In the genomic region with DNA sequence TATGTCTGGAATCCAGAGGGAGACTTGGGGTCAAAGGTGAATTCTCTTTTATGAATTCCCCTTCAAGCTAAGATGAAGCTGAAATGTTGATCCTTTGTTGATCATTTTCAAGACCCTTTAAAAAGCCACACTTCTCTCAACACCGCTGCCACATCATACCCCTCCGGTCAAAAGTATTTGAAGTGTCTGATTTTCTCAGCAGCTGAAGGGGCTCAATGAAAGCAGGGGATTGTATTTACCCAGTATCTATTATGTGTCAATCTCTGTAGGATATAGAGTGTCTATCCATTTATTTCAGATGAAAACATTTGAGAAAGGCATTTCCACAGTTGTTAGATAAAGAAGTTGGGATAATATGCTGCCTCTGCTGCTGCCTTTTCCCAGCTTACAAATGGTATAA, we compare ENCODE assay signal across 16 mouse cellular contexts.
DNase-seq lines count a peak whose midpoint lies in the region; ATAC-seq and TF ChIP-seq lines count a peak whose summit lies in the region.
"Had no signal": no experiment of that assay in that cellular context is flagged by ENCODE, and none has a peak within 500 bp of the region (broad histone marks: within the 10 kb centered on the region; RNA-seq: fewer than 3 reads in every experiment).

No protein-coding gene starts in this region.

- peak; percentile 51; the same call in 1 of the 2 replicates for ATAC-seq in forebrain, embryonic 13.5 days
- no peak for ATAC-seq in forebrain, embryonic 16.5 days
- ATAC-seq in midbrain, embryonic 13.5 days, result peak; percentile 67; the same call in 1 of the 2 replicates

- H3K4me1 ChIP-seq in forebrain, embryonic 13.5 days, result no peaks in the 10 kb centered on the region
- H3K4me1 ChIP-seq in forebrain, embryonic 16.5 days (replicated peaks; ENCODE audit: control insufficient read depth, insufficient read depth, low read length), result peaks cover 4% of the 10 kb centered on the region; the same call in 1 of the 2 replicates
- peaks cover 15% of the 10 kb centered on the region; the same call in 1 of the 2 replicates for H3K4me1 ChIP-seq in midbrain, embryonic 13.5 days (replicated peaks)
- H3K4me1 ChIP-seq: embryonic facial prominence, embryonic 13.5 days; heart, embryonic 12.5 days; hindbrain, embryonic 10.5 days had no signal

- no peaks in the 10 kb centered on the region for H3K27me3 ChIP-seq in forebrain, embryonic 13.5 days
- H3K27me3 ChIP-seq in forebrain, embryonic 16.5 days (replicated peaks; ENCODE audit: control insufficient read depth, insufficient read depth, low read length), result no peaks in the 10 kb centered on the region
- H3K27me3 ChIP-seq in midbrain, embryonic 13.5 days, result no peaks in the 10 kb centered on the region
- H3K27me3 ChIP-seq: embryonic facial prominence, embryonic 13.5 days; heart, embryonic 12.5 days had no signal

- TF ChIP-seq CTCF in left cerebral cortex, adult 2 months (IDR thresholded peaks at IDR 0.05), result no peak

- DNase-seq in left cerebral cortex, adult 2 months (ENCODE audit: extremely low spot score in 1 of 2, low spot score in 2 of 2), result no peak
- DNase-seq in left cerebral cortex, adult 8-10 months (ENCODE audit: low spot score in 2 of 2), result no peak
- DNase-seq in kidney, adult 9 months, result no peak
- DNase-seq in cerebellum, adult 11-12 months, result no peak
- DNase-seq: adrenal gland, postnatal 10 days; cerebellum, adult 18-20 months; cerebellum, postnatal 10 days; gastrocnemius, adult 2 months; gastrocnemius, postnatal 25 days had no signal

- H3K36me3 ChIP-seq in forebrain, embryonic 13.5 days (ENCODE audit: poor library complexity, severe bottlenecking), result no peaks in the 10 kb centered on the region
- H3K36me3 ChIP-seq in forebrain, embryonic 16.5 days (ENCODE audit: control insufficient read depth, insufficient read depth), result no peaks in the 10 kb centered on the region
- no peaks in the 10 kb centered on the region for H3K36me3 ChIP-seq in midbrain, embryonic 13.5 days
- H3K36me3 ChIP-seq: embryonic facial prominence, embryonic 13.5 days; heart, embryonic 12.5 days; hindbrain, embryonic 10.5 days had no signal

- H3K27ac ChIP-seq in forebrain, embryonic 13.5 days, result no peak overlapping the region
- no peak overlapping the region for H3K27ac ChIP-seq in forebrain, embryonic 16.5 days (ENCODE audit: low read length)
- H3K27ac ChIP-seq in left cerebral cortex, adult 2 months, result peak overlapping the region; percentile 4; the same call in 1 of the 2 replicates
- no peak overlapping the region for H3K27ac ChIP-seq in midbrain, embryonic 13.5 days
- H3K27ac ChIP-seq: embryonic facial prominence, embryonic 13.5 days; gastrocnemius, adult 2 months; hindbrain, embryonic 10.5 days; hindbrain, embryonic 14.5 days had no signal

- no peak overlapping the region for H3K4me2 ChIP-seq in forebrain, embryonic 13.5 days
- H3K4me2 ChIP-seq in forebrain, embryonic 16.5 days (ENCODE audit: low read length), result no peak overlapping the region
- no peak overlapping the region for H3K4me2 ChIP-seq in midbrain, embryonic 13.5 days (replicated peaks)
- H3K4me2 ChIP-seq: embryonic facial prominence, embryonic 13.5 days; heart, embryonic 12.5 days; hindbrain, embryonic 14.5 days had no signal

- 45% methylated on average over 2 of the region's 2 CpGs for WGBS in forebrain, embryonic 13.5 days
- WGBS in forebrain, embryonic 16.5 days, result 53% methylated on average over 2 of the region's 2 CpGs
- WGBS in midbrain, embryonic 13.5 days, result 27% methylated on average over 2 of the region's 2 CpGs

- intact Hi-C loops in left cerebral cortex, adult 2 months (cut with DNase I), result no loop called here

- no peaks in the 10 kb centered on the region for H3K9me3 ChIP-seq in forebrain, embryonic 13.5 days (replicated peaks)
- H3K9me3 ChIP-seq in forebrain, embryonic 16.5 days (ENCODE audit: control insufficient read depth, low read length), result no peaks in the 10 kb centered on the region
- H3K9me3 ChIP-seq in midbrain, embryonic 13.5 days, result no peaks in the 10 kb centered on the region
- H3K9me3 ChIP-seq: embryonic facial prominence, embryonic 13.5 days; heart, embryonic 12.5 days; hindbrain, embryonic 10.5 days had no signal

- no peak overlapping the region for H3K9ac ChIP-seq in forebrain, embryonic 13.5 days
- no peak overlapping the region for H3K9ac ChIP-seq in forebrain, embryonic 16.5 days (replicated peaks; ENCODE audit: low read depth, low read length)
- no peak overlapping the region for H3K9ac ChIP-seq in midbrain, embryonic 13.5 days (replicated peaks)
- H3K9ac ChIP-seq: embryonic facial prominence, embryonic 13.5 days; heart, embryonic 12.5 days; hindbrain, embryonic 14.5 days had no signal

- H3K4me3 ChIP-seq in forebrain, embryonic 13.5 days, result no peak overlapping the region
- H3K4me3 ChIP-seq in forebrain, embryonic 16.5 days (replicated peaks; ENCODE audit: low read length), result no peak overlapping the region
- H3K4me3 ChIP-seq in left cerebral cortex, adult 2 months, result no peak overlapping the region
- H3K4me3 ChIP-seq in midbrain, embryonic 13.5 days (replicated peaks), result no peak overlapping the region
- H3K4me3 ChIP-seq: embryonic facial prominence, embryonic 13.5 days; gastrocnemius, adult 2 months; heart, embryonic 12.5 days; hindbrain, embryonic 10.5 days had no signal
